Mouse (Mus musculus) c-Kit-negative CD71-positive TER-119-positive erythroid progenitor cells, embryonic 14.5 days (primary cell): ENCODE data around the gene C530008M17Rik.

ENCODE experiments used
- DNase-seq: peaks from one replicate; pipeline ENCODE4 v3.0.0-alpha.2; 2013; ENCODE audit warnings: low read depth, low spot score

C530008M17Rik gene

DNA sequence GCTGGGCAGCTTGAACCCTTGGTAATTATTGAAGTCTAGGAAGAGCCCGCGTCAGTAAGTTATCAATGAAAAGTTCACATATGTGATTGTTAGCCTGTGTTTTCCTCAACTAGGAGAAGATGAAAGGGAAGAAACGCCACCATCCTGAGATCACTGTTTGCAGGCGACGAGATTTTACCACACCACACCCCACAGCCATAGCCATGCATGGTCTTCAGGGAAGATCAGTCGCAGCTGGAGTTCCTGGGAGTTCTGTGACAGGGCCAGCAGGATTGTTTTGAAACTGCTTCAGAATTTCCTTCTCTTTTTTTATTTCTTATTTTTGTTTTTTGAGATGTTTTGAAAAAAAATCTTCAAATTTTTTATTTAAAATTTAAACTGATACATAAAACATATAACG is 8.6 kb downstream of the C530008M17Rik start:
- DNase-seq = no peak

DNA sequence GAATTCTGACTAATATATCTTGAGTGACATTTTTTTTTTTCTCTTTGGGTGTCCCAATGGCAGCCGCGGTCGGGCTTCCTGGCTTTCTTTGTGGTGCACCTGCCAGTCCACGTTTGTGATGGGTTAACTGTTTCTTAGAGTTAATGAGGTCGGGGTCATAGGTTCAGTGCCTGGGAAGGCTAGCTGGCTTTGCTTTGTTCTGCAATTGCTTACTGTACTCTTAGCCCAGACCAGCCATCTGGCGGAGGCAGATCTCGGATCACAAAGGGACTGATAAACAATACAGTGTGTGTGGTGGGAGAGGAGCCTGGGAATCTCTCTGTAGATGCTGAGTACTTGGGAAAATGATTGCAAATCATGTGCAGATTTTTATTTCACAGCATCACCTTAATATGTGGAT is 9.1 kb downstream of the C530008M17Rik start:
- no peak for DNase-seq

DNA sequence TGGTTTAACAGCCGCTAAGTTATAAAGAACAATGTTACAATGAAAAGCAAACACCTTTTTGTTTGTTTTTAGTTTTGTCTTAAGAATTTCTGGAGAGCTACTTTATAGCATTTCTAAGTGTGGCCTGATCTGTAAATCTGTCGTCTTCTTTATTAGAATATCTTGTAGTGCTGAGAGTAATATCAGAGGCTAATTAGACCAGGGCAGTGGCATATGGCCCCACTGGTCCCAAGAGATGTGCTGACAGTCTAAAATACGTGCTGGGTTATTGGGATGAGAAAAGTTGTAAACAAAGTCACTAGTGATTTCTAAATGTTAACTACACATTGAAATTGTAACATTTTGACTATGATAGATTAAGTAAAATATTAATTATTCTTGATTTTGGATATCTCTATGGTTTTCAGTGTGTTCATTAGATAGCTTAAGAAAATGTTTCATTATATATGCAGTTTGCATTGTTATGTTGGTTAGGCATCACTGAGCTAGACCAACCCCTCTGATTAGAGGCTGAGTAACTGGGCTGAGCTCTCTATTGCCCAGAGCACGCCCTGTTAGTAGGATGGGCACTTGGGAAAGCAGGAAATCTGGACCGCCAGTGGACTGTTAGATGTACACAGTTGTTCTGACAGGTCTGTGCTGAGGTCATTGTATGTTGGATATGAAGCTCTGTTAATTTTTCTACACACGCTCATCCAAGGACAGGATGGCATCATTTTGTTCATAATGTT is 9.9 kb downstream of the C530008M17Rik start:
- DNase-seq = no peak

DNA sequence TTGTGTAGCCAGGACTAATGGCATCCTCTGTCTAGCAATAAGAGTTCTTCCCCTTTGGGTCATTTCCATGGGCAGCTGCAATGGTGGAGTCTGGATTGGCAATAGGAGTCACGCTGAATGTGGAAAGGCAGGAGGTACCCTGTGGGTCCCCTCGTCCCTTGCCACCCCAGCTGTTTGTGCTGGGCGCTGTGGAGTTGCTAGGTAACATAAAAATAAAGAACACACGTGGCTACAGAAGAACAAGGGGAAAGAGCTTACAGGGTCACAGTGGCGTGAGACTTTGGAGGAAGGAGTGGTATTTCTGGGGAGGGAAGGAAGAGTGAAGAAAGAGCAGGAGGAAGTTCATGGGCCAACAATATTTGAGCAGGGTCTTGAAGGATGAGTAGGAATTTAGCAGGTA is 11.8 kb downstream of the C530008M17Rik start:
- no peak for DNase-seq

DNA sequence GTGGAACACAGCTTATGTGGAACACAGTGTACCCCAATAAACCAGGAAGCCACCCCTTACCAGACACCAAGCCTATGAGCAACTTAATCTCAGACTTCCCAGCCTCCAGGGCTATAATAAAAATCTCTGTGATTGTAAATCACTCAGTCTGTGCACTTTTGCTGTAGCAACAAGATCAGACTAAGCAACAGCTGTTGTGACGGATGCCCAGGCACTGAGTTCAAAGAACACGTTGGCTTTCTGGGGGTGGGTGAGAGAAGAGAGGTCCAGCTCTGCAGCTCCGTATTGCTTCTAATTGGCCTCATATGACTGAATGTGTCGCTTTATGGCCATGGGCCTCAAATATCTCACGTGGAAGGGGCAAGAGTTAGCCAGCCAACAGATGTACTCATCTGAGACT is 12.2 kb downstream of the C530008M17Rik start:
- no peak for DNase-seq

DNA sequence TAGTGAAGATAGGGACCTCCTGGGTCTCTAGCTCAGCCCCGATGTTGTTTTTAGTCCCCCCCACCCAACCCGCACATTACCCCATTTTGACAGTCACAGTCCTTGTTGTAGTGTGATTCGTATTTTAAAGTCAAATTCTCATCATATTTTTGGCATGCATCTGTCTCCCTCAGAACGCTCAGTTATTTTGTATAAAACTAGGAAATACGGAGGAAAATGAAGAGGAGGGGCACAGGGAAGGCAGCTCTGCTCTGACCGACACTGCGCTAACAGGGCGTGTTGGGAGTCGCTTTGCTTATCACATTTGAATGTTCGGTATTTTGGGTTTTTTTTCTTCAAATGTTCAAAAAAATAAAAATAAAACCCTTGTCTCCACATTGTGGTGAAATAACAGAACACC is 13.9 kb downstream of the C530008M17Rik start:
- DNase-seq = no peak

DNA sequence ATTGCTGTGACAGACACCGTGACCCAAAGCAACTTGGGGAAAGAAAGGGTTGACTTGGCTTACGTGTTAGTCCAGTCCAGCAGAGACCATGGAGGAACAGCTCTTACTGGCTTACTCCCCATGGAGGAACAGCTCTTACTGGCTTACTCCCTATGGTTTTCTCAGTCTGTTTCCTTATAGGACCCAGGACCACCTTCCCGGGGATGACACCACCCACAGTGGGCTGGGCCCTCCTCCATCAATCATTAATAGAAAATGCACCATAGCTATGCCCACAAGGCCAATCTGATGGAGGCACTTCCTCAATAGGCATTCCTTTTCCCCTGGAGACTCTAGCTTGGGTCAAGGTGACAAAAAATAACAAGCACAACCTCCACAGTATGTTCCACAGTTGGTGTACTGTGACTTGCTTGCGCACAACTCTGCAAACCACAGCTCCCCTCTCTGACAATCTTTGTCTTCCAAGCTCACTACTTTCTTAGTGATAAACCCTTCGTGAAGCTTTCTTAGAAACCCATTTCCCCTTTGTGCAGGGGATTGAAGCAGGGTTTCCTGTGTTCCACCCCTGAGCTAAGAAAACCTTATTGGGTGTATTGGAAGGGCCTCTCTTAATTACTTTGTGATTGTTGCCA is 17.8 kb downstream of the C530008M17Rik start:
- DNase-seq = no peak

DNA sequence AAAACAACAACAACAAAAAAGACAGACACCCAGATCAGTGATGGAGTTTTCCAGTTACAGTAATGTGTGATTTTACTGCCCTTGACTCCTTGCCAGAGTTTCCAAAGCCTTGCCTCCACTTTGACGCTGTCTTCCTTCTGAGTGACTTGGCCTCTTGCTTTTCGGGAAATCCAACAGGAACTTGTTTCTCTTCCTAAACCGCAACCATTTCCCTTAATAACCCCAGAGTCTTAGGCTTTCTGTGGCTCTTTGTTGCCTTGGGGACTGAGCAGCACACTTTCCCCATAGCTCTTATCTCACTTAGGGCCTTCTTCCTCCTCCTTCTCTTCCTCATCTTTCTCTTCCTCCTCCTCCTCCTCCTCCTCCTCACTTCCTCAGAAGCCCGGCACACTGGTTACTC is 19.1 kb downstream of the C530008M17Rik start:
- DNase-seq = no peak

DNA sequence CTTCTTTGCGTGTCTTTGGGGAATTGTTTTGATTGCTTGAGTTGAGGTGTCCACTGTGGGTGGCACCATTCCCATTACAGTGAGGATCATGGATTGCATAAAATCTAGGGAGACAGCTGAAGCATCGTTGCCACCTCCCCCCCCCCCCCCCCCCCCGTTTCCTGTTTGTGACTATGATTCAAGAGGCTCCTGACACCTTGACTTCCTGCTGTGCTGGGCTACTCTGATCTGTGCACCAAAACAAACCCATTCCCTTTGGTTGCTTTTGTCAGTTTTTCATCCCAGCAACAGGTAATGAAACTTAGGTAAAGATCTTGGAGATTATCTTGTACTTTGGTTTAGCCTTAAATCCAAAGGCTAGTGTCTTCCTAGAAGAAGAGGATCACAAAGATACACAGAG is 24.6 kb downstream of the C530008M17Rik start:
- DNase-seq = no peak

DNA sequence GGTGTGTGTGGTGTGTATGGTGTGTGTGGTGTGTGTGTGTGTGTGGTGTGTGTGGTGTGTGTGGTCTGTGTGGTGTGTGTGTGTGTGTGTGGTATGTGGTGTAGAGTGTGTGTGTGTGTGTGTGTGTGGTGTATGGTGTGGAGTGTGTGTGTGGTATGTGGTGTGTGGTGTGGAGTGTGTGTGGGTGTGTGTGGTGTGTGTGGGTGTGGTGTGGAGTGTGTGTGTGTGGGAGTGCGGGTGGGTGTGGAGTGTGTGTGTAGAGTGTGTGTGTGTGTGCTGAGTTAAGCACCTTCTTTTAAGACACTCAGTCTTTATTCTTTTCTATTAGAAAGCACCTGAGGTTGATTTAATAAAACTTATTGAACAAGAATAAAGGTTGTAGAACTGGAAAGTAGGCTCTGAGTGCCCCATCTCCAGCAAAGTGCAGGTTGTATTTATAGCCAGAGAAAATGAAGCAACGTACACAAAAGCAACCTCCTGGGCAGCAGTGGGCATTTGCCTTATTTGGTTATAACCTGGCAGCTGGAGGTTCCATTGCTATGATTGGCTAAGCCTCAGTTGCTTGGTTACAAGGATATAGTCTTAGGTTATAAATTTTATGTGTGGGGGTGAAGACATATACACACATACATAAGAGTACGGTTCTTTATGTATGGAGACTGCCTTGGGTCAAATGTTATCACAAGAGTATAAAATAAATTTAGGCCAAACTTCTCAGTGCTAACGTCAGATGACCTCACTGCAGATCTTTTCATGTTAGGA is 25.8 kb downstream of the C530008M17Rik start:
- no peak for DNase-seq

DNA sequence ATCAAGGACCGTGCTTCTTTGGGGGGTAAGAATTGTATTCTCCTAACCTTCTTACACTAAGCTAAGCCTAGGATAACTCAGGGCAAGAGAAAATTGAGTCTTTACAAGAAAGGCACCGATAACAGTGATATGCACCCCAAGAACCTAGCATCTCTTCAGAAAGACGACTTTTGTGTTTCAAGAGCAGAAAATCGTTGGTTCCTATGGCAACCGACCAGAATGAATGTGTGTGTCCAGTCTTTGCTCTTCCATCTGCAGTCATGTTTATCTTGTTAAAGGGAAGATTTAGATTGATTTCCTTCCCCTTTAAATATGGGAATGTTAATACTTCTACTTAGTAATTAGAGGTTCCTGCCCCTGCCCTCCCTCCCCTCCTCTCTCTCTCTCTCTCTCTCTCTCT is 27.1 kb downstream of the C530008M17Rik start:
- no peak for DNase-seq

DNA sequence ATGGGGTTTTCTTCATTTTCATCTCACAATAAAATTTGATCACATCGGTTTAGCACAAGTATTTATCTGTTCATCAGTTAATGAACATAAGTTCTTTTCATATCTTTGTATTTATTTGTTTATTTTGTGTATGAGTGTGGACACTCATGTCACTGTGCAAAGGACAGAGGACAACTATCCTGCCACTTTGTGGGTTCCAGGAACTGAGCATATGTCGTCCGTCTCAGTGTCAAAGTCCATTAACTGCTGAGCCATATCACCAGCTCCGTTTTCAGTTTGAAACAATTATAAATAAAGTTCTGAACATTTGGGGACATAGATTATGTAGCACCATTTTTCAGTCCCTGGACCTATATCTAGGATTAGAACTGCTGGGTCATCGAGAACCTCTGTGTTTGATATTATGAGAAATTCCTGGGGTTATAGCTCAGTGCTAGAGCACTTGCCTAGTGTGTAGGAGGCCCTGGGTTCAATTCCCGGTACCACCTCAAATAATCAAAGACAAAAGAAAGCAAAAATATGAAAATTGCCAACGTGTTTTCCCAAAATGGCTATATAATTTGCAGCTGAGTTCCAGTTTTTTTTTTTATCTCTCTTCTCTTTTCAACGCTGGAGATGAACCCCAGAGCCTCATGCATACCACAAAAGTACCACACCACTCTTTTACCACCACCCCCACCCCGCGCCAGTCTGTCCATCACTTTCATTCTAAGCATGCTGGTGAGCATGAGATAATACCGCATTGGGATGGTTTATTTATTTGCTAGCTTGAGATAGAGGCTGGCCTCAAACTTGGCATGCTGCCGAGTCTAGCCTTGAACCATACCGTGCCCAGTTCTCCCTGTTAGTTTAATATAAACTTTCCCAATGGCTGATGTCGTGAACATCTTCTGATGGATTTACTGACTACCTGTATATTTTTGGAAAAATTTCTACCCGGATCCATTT is 28.6 kb downstream of the C530008M17Rik start:
- no peak for DNase-seq

DNA sequence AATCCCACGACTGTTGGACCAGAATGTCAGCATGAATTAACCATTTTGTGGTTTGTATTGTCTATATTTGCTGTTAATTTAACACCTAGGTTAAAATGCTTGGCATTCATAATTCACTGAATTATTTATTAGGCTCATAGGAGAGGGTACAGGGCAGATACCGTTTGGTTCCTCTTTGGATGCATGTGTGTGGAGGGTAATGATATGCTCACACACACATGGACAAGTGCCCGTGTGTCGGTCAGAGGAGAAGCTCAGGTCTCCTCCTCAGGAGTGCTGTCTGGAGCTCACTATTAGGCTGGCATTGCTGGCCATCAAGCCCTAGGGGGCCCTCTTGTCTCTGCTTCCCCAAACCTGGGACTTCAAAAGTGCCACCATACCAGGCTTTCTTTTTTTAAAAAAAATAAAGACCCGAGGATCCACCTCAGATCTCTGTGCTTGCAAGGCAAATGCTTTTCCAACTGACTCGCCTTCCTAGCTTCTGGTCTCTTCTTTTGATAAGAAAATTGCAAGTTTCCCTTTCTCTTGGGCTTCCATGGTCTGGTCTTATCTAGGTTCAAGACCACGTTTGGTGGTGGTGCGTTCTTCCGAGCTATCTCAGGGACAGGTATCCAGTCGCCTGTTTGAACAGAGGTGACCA is 31.8 kb downstream of the C530008M17Rik start:
- no peak for DNase-seq

DNA sequence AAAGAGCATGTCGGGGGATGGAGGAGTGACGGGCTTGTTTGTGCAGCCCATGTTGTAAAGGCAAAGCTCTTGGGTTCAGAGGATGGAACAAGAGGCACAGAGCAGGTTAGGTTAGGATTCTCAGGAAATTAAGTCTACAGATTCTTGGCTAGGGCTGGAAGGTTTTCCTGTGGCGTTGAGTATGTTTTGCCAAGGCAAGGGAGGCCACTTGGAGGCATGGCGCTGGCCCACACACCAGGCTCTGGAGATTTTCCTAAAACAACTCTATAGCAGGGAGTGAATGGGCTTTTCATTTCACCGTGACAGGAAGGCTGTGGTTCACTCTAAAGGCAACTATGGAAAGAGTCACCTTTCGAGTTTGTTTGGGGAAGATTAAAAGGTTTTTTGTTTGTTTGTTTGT is 32.3 kb downstream of the C530008M17Rik start:
- no peak for DNase-seq

DNA sequence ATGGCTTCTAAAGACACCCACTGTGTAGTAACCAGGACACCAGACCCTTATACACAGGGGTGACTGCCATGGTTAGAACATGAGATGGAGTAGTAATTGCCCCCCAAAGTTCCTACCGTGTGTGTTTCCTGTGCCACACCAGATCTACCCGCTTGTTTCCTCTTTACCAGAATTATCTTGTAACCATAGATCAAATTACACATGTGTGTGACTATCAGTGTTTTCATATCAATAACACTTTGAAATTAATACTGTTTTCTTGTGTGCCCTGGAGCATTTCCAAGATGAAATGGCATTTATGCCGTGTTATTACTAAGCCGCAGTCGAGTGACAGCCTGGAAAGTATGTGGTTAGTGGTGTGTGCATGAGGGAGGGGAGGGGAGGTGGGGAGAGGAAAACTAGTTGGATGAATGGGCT is 33.9 kb downstream of the C530008M17Rik start:
- no peak for DNase-seq

DNA sequence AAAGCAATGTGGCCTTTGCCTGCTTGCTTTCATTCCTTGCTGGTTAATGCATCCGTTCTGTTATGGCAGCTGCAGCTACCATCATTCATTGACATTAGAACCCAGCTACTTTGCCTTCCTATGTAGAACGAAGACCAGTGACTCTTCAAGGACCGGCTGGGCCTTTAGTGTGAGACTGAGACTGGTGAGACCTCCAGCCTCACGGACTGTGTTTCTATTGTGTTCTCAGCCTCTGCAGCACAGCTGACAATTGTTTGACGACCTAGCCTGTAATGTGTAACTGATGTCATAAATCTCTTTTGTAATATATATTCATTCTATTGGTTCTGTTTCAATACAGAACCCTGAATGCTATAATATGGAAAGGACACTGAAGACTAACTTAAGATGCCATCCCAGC is 34.9 kb downstream of the C530008M17Rik start:
- no peak for DNase-seq

DNA sequence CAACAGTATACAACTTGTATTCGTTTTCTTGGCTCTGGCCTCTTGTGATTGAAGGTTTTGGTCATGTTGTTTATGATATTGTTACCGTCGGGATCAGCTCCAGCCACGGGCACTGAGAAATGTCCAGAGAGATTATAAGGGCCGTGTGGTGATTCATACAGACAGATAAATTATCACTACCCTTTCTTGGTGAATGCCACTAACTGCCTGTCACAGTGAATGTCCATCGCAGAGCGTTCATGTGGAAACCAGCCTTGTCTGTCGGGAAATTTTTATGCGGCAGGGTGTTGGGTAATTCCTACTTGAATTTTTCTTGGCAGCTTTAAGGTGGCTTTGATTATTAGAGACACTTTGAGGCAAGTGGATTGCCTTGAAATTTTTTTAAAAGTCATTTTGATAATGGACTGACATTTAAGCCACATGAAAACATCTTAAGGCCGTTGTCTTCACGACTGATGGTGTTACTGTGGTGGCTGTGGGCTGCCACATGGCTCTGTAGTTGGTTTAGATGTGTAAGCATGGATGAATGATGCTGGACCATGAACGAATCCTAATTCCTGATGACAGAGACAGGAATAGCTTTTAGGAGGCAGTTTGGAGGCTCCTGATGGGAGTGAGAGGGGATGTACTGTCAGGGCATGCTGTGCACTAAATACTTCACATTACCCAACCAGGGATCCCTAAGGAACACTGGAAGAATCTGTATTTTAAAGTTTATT is 35.6 kb downstream of the C530008M17Rik start:
- no peak for DNase-seq

DNA sequence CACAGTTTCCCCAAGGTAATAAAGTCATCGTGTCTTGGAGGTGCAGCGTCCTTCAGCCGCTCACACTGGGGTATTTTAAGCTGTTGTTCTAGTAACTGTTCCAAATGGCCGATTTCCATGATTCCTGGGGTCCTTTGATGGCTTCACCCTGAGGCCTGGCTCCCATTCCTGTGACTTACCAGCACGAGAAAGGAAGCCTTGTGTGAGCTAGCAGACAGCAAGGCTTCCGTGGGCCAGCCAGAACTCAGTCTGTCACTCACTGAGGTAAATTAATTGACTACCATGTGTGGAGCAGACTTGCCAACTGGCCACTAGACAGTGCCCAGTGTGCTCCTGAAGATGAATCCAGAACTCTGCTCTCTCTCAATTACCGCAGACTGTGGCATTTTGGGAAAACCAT is 41.2 kb downstream of the C530008M17Rik start:
- no peak for DNase-seq

DNA sequence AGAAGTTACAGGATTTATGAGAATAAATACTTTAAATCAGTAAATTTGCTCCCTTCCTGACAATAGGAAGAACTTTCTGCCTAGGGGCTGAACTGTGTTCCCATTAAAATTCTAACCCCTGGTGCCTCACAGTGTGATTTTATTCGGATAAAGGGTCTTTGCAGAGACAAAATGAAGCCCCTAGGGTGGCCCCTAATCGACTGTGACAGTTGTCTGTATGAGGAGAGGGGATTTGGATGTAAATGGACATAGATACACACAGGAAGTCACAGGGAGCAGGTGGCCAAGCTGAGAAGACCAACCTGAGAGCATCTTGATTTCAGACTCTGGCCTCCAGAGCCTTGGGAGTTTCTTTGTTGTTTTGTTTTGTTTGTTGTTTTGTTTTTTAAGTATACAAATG is 41.9 kb downstream of the C530008M17Rik start:
- no peak for DNase-seq

DNA sequence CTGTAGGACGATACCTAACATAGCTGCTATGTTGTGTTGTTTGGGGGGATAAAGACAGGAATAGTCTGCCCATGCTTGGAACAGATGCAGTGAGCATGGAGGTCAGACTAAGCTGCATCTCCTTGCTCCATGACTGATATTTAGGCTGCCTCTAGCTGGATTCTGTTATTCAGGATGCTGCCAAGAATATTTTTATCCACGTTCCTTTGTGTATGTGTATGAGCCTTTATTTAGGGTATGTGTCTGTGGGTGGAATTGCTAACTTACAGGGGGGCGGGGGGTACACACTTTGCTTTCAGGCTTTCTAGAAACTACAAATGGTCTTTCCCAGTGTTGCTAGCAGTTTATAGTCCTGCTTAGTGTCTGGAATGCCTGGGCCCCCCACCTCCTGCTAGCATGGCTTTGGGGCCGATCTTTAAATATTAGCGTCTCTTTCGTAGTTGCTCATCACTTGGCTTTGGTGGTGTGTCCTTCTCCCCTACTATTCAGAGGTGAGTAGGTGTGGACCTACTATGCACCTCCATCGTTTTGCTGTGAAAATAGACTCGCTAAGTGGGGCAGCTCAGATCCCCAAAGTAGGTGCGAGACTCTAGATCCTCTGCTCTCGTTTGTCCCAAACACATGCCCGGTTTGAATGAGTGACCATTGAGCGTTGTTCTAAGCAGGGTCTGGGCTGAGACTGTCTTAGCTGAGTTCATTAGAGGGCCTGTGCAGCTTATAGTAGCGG is 45.0 kb downstream of the C530008M17Rik start:
- no peak for DNase-seq
